Mouse (Mus musculus) forebrain, embryonic 15.5 days (tissue): ENCODE measurements around the gene Gimap5. TPM values are rescaled to one million over a fixed set of nuclear protein-coding genes. Genes with fewer than 3 reads are reported as not detected.
A peak's percentile ranks its signal among the peaks of the same experiment; 100 is the strongest.

Experiments used
- ATAC-seq: fragments of 200-750 bp; cut with Nextera tagmentation; replicated peaks from 2 replicates; pipeline ENCODE4 v1.8.0; 2017; ENCODE audit warnings: mild to moderate bottlenecking, moderate TSS enrichment, moderate library complexity
- H3K27ac ChIP-seq: fragments of 300-500 bp; sonication (generic); replicated peaks from 2 replicates; pipeline ENCODE4 v1.5.1; 2015; ENCODE audit warnings: mild to moderate bottlenecking, inconsistent platforms
- H3K27me3 ChIP-seq: fragments of 300-500 bp; sonication (generic); 2 replicates; pipeline ENCODE4 v1.6.1; 2015; ENCODE audit warnings: inconsistent platforms
- H3K36me3 ChIP-seq: fragments of 300-500 bp; sonication (generic); 2 replicates; pipeline ENCODE4 v1.6.1; 2015; ENCODE audit warnings: mild to moderate bottlenecking, inconsistent platforms
- H3K4me1 ChIP-seq: fragments of 300-500 bp; sonication (generic); 2 replicates; pipeline ENCODE4 v1.6.1; 2015; ENCODE audit warnings: inconsistent platforms
- H3K4me2 ChIP-seq: fragments of 300-500 bp; sonication (generic); replicated peaks from 2 replicates; pipeline ENCODE4 v1.6.1; 2015; ENCODE audit warnings: mild to moderate bottlenecking, inconsistent platforms
- H3K4me3 ChIP-seq: fragments of 300-500 bp; sonication (generic); 2 replicates; pipeline ENCODE4 v1.5.1; 2015; ENCODE audit warnings: mild to moderate bottlenecking, inconsistent platforms
- H3K9ac ChIP-seq: fragments of 300-500 bp; sonication (generic); replicated peaks from 2 replicates; pipeline ENCODE4 v1.6.1; 2015; ENCODE audit warnings: mild to moderate bottlenecking, inconsistent platforms
- H3K9me3 ChIP-seq: fragments of 300-500 bp; sonication (generic); 2 replicates; pipeline ENCODE4 v1.6.1; 2016; ENCODE audit warnings: inconsistent platforms
- whole genome bisulfite sequencing: fragments of 180-500 bp; shearing (Covaris S2); methylation state at CpG from one replicate; pipeline ENCODE4 v1.1.7; 2015; ENCODE audit warnings: mixed read lengths; 5-methylcytosine and 5-hydroxymethylcytosine counted together
- polyA plus RNA-seq: library from polyadenylated mRNA; unstranded; fragments of >200 nt; fragmentation: Nextera tagmentation; extraction: Ambion mirVana; gene quantifications from 2 replicates; pipeline ENCODE4 v1.2.1, GENCODE M21; 2015

The Gimap5 gene
- polyA plus RNA-seq, 1 experiment from 2014 or later, result 1.2 TPM

DNA sequence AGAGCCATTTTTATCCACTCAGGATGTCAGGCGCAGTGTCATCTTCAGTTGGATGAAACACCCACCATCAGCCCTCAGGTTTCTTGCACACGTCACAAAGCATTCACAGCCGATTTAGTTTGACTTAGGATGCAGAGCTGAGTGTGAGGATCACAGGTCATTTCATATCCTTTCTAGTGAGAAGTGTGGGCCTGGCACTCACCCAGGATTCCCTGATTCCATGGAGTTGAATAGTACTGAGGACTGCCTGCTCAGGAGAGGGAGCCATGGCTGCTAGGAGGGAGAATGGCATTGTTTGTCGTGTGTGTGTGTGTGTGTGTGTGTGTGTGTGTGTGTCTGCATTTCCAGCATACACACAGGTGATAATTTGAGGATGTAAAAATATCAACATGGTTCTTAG lies 25.7 kb upstream of the Gimap5 start:
- Histone ChIP-seq H3K36me3 (no peaks in the 10 kb centered on the region), H3K27ac (no peak overlapping the region), H3K4me1 (no peaks in the 10 kb centered on the region), H3K4me3 (no peak overlapping the region), H3K9me3 (no peaks in the 10 kb centered on the region), H3K9ac (no peak overlapping the region), H3K4me2 (no peak overlapping the region), H3K27me3 (no peaks in the 10 kb centered on the region)
- WGBS, result 79% methylated on average over 4 of the region's 4 CpGs
- ATAC-seq, result no peak

DNA sequence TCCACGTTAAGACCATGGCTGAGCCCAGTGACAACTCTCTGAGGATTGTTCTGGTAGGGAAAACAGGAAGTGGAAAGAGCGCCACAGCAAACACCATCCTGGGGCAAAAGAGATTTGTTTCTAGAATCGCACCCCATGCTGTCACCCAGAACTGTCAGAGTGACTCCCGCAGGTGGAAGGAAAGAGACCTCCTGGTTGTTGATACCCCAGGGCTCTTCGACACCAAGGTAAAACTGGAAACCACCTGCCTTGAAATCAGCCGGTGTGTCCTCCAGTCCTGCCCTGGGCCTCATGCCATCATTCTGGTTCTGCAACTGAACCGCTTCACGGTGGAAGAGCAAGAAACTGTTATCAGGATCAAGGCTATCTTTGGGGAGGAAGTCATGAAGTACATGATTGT lies 22.5 kb upstream of the Gimap5 start:
- no peaks in the 10 kb centered on the region for H3K9me3 ChIP-seq
- no peaks in the 10 kb centered on the region for H3K36me3 ChIP-seq
- H3K4me3 ChIP-seq, result no peak overlapping the region
- no peak for ATAC-seq
- 87% methylated on average over 8 of the region's 8 CpGs for WGBS
- H3K27me3 ChIP-seq, result no peaks in the 10 kb centered on the region
- H3K9ac ChIP-seq, result no peak overlapping the region
- H3K4me1 ChIP-seq, result 0 out of 2 replicates have a peak, but pooled peaks cover 2% of the 10 kb centered on the region
- H3K27ac ChIP-seq, result no peak overlapping the region
- H3K4me2 ChIP-seq, result no peak overlapping the region

DNA sequence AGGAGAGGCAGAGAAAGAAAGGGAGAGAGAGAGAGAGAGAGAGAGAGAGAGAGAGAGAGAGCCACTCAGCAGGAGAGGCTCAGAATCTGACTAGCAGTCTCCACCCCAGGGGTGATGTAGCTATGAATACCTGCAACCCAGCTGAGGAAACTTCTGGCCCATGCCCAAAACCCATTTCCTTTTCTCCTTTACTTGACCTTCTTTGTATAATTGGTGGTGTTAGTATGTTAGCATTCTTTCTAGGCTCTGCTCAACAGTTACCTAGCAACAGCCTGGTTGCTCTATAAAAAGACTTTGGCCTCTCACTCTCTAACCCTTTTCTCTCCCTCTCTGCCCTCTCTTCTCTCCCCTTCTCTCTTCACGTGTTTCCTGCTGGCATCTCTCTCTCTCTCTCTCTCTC lies 20.5 kb upstream of the Gimap5 start:
- no peak overlapping the region for H3K9ac ChIP-seq
- H3K27me3 ChIP-seq, result no peaks in the 10 kb centered on the region
- no peaks in the 10 kb centered on the region for H3K36me3 ChIP-seq
- ATAC-seq, result peak; percentile 60; the same call in 1 of the 2 replicates
- H3K4me3 ChIP-seq, result no peak overlapping the region
- H3K4me2 ChIP-seq, result no peak overlapping the region
- WGBS, result 0% methylated on average over 1 of the region's 1 CpGs
- H3K9me3 ChIP-seq, result no peaks in the 10 kb centered on the region
- 0 out of 2 replicates have a peak, but pooled peaks cover 2% of the 10 kb centered on the region for H3K4me1 ChIP-seq
- no peak overlapping the region for H3K27ac ChIP-seq

DNA sequence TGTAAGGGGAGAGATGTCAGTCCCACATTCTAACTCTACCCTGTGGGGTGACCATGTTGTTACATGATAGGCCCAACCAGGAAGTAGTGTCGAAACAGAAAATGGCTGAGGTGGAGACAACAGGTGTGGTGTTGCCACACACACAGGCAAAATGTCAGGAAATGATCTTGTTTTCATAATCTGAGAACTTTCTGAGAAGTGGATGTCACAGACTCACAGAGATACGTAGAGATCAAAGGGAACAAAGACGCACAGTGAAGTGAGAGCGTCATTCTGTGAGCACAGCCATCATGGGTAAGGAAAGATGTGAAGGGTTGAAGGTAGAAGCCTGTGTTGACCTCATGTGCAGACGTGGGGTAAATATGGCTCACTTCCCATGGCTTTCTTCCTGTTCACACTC lies 18.2 kb upstream of the Gimap5 start:
- WGBS, result 93% methylated on average over 5 of the region's 5 CpGs
- ATAC-seq, result no peak
- no peak overlapping the region for H3K4me2 ChIP-seq
- no peaks in the 10 kb centered on the region for H3K36me3 ChIP-seq
- no peak overlapping the region for H3K4me3 ChIP-seq
- no peak overlapping the region for H3K27ac ChIP-seq
- no peaks in the 10 kb centered on the region for H3K9me3 ChIP-seq
- H3K4me1 ChIP-seq, result 0 out of 2 replicates have a peak, but pooled peaks cover 2% of the 10 kb centered on the region
- H3K9ac ChIP-seq, result no peak overlapping the region
- H3K27me3 ChIP-seq, result no peaks in the 10 kb centered on the region

DNA sequence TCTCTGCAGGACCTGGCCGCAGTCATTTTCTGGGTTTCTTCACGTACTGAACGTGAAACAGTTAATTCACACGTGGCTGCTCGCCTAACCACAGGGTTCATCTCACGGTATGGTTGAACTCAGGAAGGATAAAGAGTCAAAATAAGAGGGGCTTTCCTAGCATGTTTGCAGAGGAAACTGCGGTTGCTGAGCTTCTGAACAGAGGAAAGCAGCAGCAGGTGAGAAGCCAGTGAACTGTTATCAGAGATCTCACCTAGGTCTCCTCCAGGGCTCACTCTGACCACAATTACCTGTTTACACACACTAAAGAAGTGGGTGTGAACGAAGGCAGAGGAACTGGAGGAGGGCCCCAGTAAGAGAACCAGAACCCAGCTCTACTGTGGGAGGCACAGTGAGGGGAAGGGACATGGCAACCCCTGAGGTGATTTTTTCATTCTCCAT lies 13.1 kb upstream of the Gimap5 start:
- H3K9ac ChIP-seq, result no peak overlapping the region
- no peaks in the 10 kb centered on the region for H3K36me3 ChIP-seq
- H3K4me2 ChIP-seq, result no peak overlapping the region
- no peaks in the 10 kb centered on the region for H3K9me3 ChIP-seq
- H3K4me3 ChIP-seq, result no peak overlapping the region
- H3K27me3 ChIP-seq, result no peaks in the 10 kb centered on the region
- H3K4me1 ChIP-seq, result no peaks in the 10 kb centered on the region
- no peak overlapping the region for H3K27ac ChIP-seq
- WGBS, result 61% methylated on average over 8 of the region's 8 CpGs
- ATAC-seq, result no peak

DNA sequence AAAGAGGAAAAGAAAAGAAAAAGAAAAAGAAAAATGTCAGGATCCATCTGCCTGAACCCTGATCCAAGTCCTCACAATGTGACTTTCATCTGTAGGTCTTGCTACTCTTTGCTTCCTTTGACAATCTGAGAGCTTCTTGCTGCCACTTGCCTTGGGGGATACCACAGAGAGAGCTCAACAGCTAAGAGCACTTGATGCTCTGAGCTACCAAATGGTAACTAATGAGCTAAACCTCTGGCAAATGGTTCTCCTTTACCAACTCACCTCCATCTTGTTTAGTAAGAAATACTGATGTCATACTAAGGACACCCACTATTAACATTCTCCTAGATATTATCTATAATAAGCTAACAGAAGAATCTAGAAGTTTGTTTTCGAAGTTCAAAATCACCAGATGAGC lies 12.3 kb upstream of the Gimap5 start:
- WGBS, result 83% methylated on average over 1 of the region's 1 CpGs
- Histone ChIP-seq H3K9ac (no peak overlapping the region), H3K4me3 (no peak overlapping the region), H3K4me2 (no peak overlapping the region), H3K4me1 (no peaks in the 10 kb centered on the region), H3K9me3 (no peaks in the 10 kb centered on the region), H3K27me3 (no peaks in the 10 kb centered on the region), H3K36me3 (no peaks in the 10 kb centered on the region), H3K27ac (no peak overlapping the region)
- no peak for ATAC-seq

DNA sequence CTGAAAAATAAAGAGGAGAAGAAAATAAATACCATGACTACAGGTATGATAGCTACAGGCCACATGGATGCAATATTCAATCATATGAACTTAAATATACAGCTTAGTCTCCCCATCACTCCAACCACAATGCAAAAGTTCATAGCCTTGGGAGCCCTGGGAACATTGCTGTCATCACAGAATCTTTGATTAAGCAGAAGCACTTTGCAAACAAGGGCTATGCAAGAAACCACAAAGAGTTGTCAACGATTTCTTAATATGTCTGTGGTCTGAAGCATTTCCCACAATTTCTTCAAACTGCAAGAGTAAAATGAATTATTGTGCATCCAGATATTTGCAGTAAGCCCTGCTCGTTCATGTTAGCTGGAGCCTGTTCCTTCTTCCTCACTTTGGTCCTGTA lies 8.9 kb upstream of the Gimap5 start:
- Histone ChIP-seq H3K27me3 (peaks cover 7% of the 10 kb centered on the region; the same call in 1 of the 2 replicates), H3K9me3 (no peaks in the 10 kb centered on the region), H3K4me1 (no peaks in the 10 kb centered on the region), H3K4me2 (no peak overlapping the region), H3K36me3 (no peaks in the 10 kb centered on the region), H3K4me3 (no peak overlapping the region), H3K9ac (no peak overlapping the region), H3K27ac (no peak overlapping the region)
- no peak for ATAC-seq
- 78% methylated on average over 2 of the region's 2 CpGs for WGBS

DNA sequence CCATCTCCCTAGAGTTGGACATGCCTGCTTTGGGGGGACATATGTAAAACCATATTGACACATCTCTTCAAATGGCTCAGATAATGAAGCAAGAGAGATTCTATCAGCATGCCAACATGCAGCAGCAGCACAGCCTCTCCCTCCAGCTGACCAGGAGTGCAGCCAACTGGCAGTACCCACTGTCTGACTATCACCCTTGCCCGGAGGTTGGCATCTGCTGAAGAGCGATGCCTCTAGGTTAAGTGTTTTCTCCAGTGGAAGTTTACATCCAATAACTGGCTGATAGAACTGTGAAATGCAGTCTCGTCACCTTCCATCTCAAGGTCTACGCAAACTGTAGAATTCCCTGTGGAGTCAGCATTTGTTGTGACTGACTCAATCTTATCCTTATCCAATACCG lies 8.3 kb upstream of the Gimap5 start:
- Histone ChIP-seq H3K4me1 (0 out of 2 replicates have a peak, but pooled peaks cover 5% of the 10 kb centered on the region), H3K36me3 (no peaks in the 10 kb centered on the region), H3K27ac (no peak overlapping the region), H3K9me3 (no peaks in the 10 kb centered on the region), H3K27me3 (peaks cover 13% of the 10 kb centered on the region), H3K9ac (no peak overlapping the region), H3K4me2 (no peak overlapping the region), H3K4me3 (no peak overlapping the region)
- no peak for ATAC-seq
- 85% methylated on average over 5 of the region's 5 CpGs for whole genome bisulfite sequencing

DNA sequence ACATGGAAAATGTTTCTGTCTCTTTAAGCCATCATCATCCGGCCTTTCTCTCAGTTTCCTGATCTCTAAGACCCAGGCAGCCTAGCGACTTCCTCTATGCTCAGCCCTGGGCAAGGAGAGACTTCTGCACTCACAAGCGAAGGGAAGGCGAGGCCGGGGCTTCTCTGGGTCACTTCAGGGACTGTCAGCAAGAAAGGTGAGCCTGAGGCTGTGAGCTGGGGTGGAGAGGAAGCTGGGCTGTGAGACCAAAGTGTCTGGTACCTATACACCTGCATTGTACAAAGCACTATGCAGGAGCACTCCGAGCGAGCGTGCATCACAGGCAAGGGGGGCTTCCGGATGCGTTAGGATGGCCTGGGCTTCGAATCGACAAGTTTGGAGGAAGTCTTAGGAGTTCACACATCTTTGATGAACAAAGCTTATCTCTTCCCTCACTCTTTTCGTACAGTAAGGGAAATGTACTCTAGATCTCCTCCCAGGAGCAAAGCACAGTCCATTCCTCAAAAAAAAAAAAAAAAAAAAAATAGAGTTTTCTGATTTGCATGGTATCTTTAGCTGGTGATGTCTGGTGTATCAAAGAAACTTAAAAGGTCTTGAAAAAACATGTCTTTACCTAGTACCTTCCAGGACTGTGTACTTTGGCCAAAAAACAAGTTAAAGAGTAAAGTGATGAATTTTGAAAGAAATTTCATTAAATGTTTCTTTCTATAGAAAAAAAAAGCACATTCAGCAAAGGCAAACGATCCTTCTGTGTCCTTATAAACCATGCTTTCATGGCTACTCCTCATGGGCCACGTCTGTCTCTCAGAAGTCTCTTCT lies 6.8 kb upstream of the Gimap5 start, which contains the start of gene Gimap1:
TSS of gene Gimap1 (plus strand) at position 94 of the 819 bp plus-strand sequence.
- H3K9me3 ChIP-seq, result no peaks in the 10 kb centered on the region
- ATAC-seq, result no peak
- no peak within 1 kb of the TSS for H3K9ac ChIP-seq

DNA sequence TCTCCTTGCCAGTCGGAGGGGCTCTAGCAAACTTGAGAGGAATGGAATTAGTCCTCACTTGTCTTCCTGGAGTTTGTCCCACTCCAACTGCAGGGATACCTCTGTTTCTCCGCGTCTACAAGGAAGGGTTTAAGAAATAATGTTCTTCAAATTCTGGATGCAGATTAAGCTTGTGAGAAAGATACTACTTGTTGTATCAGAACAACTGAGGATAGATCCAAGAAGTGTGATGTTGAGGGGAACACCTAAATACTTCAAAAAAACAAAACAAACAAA lies 6.3 kb upstream of the Gimap5 start:
- H3K4me1 ChIP-seq, result 0 out of 2 replicates have a peak, but pooled peaks cover 5% of the 10 kb centered on the region
- no peak overlapping the region for H3K9ac ChIP-seq
- peaks cover 24% of the 10 kb centered on the region for H3K27me3 ChIP-seq
- H3K27ac ChIP-seq, result no peak overlapping the region
- H3K36me3 ChIP-seq, result no peaks in the 10 kb centered on the region
- H3K4me2 ChIP-seq, result no peak overlapping the region
- H3K4me3 ChIP-seq, result no peak overlapping the region
- 88% methylated on average over 3 of the region's 3 CpGs for WGBS
- ATAC-seq, result no peak
- no peaks in the 10 kb centered on the region for H3K9me3 ChIP-seq

More for the DNA sequence above, 6.8 kb upstream of the Gimap5 start, which contains the start of gene Gimap1:
- Histone ChIP-seq H3K4me1 (0 out of 2 replicates have a peak, but pooled peaks cover 5% of the 10 kb centered on the region), H3K27me3 (peaks cover 23% of the 10 kb centered on the region), H3K4me2 (no peak within 1 kb of the TSS), H3K4me3 (no peak within 1 kb of the TSS), H3K36me3 (no peaks in the 10 kb centered on the region), H3K27ac (no peak within 1 kb of the TSS)
- WGBS, result 77% methylated on average over 15 of the region's 15 CpGs

DNA sequence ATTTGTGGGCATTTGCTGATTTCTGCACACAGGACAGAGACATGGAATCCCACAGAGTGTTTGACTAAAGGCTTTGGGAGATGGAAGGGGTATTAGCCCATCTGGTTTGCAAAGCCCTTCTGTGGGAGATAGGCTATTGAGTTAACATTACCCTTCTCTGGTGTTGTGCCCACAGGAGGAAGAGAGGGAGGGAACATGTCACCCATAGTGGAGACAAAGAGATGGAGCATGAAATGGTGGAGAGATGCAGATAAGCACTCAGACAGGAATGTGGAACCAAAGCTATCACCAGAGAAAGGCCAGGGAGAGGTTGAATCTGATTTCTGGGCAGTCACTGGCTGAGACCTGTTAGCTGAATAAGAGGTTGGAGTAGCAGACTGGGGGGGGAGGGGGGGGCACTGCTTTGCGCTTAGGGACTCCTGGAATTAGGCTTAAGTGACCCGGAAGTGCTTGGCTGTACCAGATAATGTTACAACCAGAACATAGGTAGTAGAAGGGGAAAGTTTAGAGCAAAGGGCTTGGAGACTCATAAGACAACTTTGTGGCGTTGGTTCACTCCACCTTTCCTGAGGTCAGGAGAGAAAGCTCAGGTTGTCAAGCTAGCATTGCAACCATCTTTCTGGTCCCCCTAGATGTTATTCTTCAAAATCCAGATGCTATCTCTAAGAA lies 5.4 kb upstream of the Gimap5 start:
- no peak overlapping the region for H3K4me3 ChIP-seq
- no peaks in the 10 kb centered on the region for H3K36me3 ChIP-seq
- no peak overlapping the region for H3K9ac ChIP-seq
- H3K4me1 ChIP-seq, result 0 out of 2 replicates have a peak, but pooled peaks cover 5% of the 10 kb centered on the region
- peaks cover 24% of the 10 kb centered on the region for H3K27me3 ChIP-seq
- no peaks in the 10 kb centered on the region for H3K9me3 ChIP-seq
- 76% methylated on average over 3 of the region's 3 CpGs for WGBS
- H3K4me2 ChIP-seq, result no peak overlapping the region
- H3K27ac ChIP-seq, result no peak overlapping the region
- ATAC-seq, result no peak

DNA sequence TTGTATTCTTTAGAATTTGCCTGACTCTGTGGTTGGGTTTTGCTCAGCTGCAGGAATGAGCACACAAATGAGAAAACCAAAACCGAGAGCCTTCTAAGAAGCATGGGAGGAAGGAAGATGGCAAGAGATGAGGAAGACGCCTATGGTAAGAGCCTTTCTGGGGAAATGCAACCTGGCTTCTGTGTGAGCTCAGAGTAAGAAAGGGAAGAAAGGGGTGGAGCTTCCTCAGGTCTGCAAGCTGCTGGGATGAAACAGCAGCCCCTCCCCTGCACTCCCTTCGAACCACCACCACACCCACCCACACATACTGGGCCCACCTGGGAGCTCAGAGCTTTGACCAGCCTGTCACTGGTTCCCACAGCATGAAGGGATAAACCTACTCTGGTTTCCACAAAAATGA lies 4.7 kb upstream of the Gimap5 start:
- H3K4me3 ChIP-seq, result no peak overlapping the region
- H3K4me2 ChIP-seq, result no peak overlapping the region
- no peak for ATAC-seq
- H3K27me3 ChIP-seq, result peaks cover 24% of the 10 kb centered on the region
- H3K9me3 ChIP-seq, result no peaks in the 10 kb centered on the region
- WGBS, result 22% methylated on average over 3 of the region's 3 CpGs
- H3K36me3 ChIP-seq, result no peaks in the 10 kb centered on the region
- 0 out of 2 replicates have a peak, but pooled peaks cover 5% of the 10 kb centered on the region for H3K4me1 ChIP-seq
- H3K27ac ChIP-seq, result no peak overlapping the region
- H3K9ac ChIP-seq, result no peak overlapping the region
